Mouse (Mus musculus) forebrain, embryonic 16.5 days (tissue): ENCODE data around the gene Sorl1. TPM values are rescaled to one million over a fixed set of nuclear protein-coding genes. Genes with fewer than 3 reads are reported as not detected.
A peak's percentile ranks its signal among the peaks of the same experiment; 100 is the strongest.

Source experiments
- ATAC-seq: fragments of 200-750 bp; cut with Nextera tagmentation; 2 replicates; pipeline ENCODE4 v1.8.0; 2017; ENCODE audit warnings: mild to moderate bottlenecking, moderate library complexity
- H3K27ac ChIP-seq: fragments of 300-500 bp; sonication (generic); 2 replicates; pipeline ENCODE4 v1.5.1; 2014; ENCODE audit warnings: low read length, control low read depth
- H3K27me3 ChIP-seq: fragments of 300-500 bp; sonication (generic); replicated peaks from 2 replicates; pipeline ENCODE4 v1.6.1; 2014; ENCODE audit warnings: low read length; ENCODE audit not compliant: control insufficient read depth, insufficient read depth
- H3K36me3 ChIP-seq: fragments of 300-500 bp; sonication (generic); 2 replicates; pipeline ENCODE4 v1.6.1; 2014; ENCODE audit not compliant: control insufficient read depth, insufficient read depth
- H3K4me1 ChIP-seq: fragments of 300-500 bp; sonication (generic); replicated peaks from 2 replicates; pipeline ENCODE4 v1.6.1; 2014; ENCODE audit warnings: low read length; ENCODE audit not compliant: control insufficient read depth, insufficient read depth
- H3K4me2 ChIP-seq: fragments of 300-500 bp; sonication (generic); 2 replicates; pipeline ENCODE4 v1.6.1; 2014; ENCODE audit warnings: mild to moderate bottlenecking, low read length, control low read depth
- H3K4me3 ChIP-seq: fragments of 300-500 bp; sonication (generic); replicated peaks from 2 replicates; pipeline ENCODE4 v1.5.1; 2014; ENCODE audit warnings: mild to moderate bottlenecking, low read length, control low read depth
- H3K9ac ChIP-seq: fragments of 300-500 bp; sonication (generic); replicated peaks from 2 replicates; pipeline ENCODE4 v1.6.1; 2014; ENCODE audit warnings: low read depth, low read length, control low read depth
- H3K9me3 ChIP-seq: fragments of 300-500 bp; sonication (generic); 2 replicates; pipeline ENCODE4 v1.6.1; 2016; ENCODE audit warnings: low read length; ENCODE audit not compliant: control insufficient read depth
- WGBS: fragments of 180-500 bp; shearing (Covaris S2); extraction: QIAGEN DNeasy Blood & Tissue Kit; methylation state at CpG from one replicate; pipeline ENCODE4 v1.1.7; 2014; 5-methylcytosine and 5-hydroxymethylcytosine counted together
- polyA plus RNA-seq: library from polyadenylated mRNA; unstranded; fragments of >200 nt; fragmentation: Nextera tagmentation; extraction: Ambion mirVana; gene quantifications from 2 replicates; pipeline ENCODE4 v1.2.1, GENCODE M21; 2015

The Sorl1 gene
- polyA plus RNA-seq, 1 experiment from 2014 or later = 14.6 TPM

DNA sequence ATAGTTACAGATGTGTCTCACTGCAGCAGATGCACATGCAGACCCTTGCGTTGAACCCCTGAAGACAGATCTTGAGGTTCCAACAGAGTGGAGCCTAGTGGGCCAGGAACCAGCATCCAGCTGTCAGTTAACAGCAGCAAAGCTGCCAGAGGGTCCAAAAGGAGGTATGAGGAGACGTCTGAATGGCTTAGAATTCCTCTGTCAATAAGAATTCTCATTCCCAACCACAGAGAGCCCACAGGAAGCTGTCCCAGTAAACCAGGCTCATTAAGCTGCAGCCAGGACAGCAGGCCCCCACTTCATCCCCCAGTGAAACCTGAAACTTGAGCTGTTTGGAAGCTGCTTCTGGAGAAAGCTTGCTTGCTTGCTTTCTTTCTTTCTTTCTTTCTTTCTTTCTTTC is 200.0 kb downstream of the Sorl1 start:
- no peak overlapping the region for H3K4me2 ChIP-seq
- ATAC-seq = 0 out of 2 replicates have a peak, but pooled peaks have one; percentile 31
- peaks cover 7% of the 10 kb centered on the region for H3K4me1 ChIP-seq
- peak overlapping the region; percentile 11 for H3K27ac ChIP-seq
- H3K9ac ChIP-seq = no peak overlapping the region
- H3K36me3 ChIP-seq = no peaks in the 10 kb centered on the region
- WGBS = 39% methylated on average over 2 of the region's 2 CpGs
- no peak overlapping the region for H3K4me3 ChIP-seq
- no peaks in the 10 kb centered on the region for H3K9me3 ChIP-seq
- no peaks in the 10 kb centered on the region for H3K27me3 ChIP-seq

DNA sequence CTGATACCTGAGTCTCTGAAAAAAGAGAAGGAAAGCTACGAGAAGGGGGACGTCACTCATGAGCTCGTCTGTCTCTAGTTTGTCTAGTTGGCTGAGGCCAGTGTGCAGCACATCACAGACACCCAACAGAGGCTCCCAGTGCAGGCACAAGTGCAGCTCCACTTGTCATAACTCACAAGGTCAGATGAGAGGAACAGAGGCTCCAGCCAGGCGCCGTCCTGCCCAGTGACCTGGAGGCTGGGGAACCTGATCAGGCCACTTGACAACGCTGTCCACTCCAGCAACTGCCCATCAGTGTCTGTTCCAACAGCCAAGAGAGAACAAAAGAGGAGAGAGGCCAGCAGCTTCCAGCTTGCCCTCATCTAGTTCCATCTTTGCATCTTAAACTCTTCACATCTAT is 201.7 kb downstream of the Sorl1 start:
- 88% methylated on average over 6 of the region's 6 CpGs for WGBS
- no peak overlapping the region for H3K4me2 ChIP-seq
- no peaks in the 10 kb centered on the region for H3K36me3 ChIP-seq
- peaks cover 16% of the 10 kb centered on the region for H3K4me1 ChIP-seq
- H3K27me3 ChIP-seq = no peaks in the 10 kb centered on the region
- no peaks in the 10 kb centered on the region for H3K9me3 ChIP-seq
- ATAC-seq = no peak
- H3K4me3 ChIP-seq = no peak overlapping the region
- no peak overlapping the region for H3K9ac ChIP-seq
- no peak overlapping the region for H3K27ac ChIP-seq

DNA sequence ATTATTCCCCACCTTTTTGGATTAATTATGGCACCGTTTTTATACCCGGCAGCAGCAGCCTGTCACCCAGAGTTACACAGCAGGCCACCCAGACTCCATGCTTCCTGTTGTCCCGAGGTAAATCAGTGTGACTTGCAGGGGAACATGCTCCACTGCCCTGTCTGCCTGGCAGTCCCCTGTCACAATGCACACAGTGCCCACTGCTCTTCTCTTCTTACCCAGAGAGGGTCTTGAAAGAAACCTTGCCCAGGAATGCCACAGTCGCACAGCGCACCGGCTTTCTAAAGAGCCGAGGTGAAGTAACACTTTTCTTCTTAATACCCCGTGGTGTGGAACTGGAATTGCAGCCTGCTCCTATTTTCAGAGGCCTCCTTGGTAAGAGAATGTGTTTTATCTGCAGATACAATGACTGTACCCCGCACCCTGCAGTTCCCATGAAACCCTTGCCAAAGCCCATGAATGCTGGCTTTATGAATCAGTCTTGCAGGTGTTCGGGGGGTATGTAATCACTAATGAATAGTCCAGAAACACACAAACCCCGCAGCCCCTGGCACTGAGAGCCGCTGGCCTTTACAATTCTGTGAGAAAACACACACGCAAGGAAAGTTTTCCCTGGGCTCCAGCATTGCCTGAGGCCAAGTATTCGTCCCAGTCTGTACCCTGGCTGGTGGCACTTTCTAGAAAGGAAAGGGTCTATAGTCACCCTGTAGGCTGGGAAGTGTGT is 205.3 kb downstream of the Sorl1 start:
- H3K27me3 ChIP-seq = no peaks in the 10 kb centered on the region
- H3K4me2 ChIP-seq = no peak overlapping the region
- no peak overlapping the region for H3K9ac ChIP-seq
- H3K9me3 ChIP-seq = no peaks in the 10 kb centered on the region
- H3K4me1 ChIP-seq = peaks cover 30% of the 10 kb centered on the region
- 6% methylated on average over 14 of the region's 14 CpGs for WGBS
- peak; percentile 87 for ATAC-seq
- no peaks in the 10 kb centered on the region for H3K36me3 ChIP-seq
- peak overlapping the region; percentile 75 for H3K27ac ChIP-seq
- H3K4me3 ChIP-seq = no peak overlapping the region

DNA sequence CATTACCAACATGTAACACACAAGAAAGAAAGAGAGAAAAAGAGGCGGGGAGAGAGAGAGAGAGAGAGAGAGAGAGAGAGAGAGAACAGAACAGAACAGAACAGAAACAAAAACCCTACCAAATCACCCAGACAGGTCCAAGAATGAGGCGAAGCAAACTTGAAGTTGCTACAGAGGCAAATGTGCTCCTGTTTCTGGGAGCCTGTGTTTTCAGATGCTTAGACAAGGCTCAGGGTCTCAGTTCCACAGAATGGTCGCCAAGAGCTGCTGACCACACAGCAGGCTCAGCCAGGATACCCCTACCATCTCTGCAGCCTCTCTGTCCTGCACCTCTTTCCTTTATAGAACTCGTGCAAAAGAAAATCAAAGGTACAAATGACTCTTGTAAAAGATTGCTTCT is 205.9 kb downstream of the Sorl1 start:
- no peaks in the 10 kb centered on the region for H3K27me3 ChIP-seq
- H3K4me1 ChIP-seq = peaks cover 30% of the 10 kb centered on the region
- H3K27ac ChIP-seq = peak overlapping the region; percentile 75
- H3K36me3 ChIP-seq = no peaks in the 10 kb centered on the region
- H3K4me3 ChIP-seq = no peak overlapping the region
- H3K4me2 ChIP-seq = no peak overlapping the region
- 16% methylated on average over 4 of the region's 4 CpGs for WGBS
- no peaks in the 10 kb centered on the region for H3K9me3 ChIP-seq
- H3K9ac ChIP-seq = 0 out of 2 replicates have a peak overlapping the region, but pooled peaks have one; percentile 12
- peak; percentile 21 for ATAC-seq

DNA sequence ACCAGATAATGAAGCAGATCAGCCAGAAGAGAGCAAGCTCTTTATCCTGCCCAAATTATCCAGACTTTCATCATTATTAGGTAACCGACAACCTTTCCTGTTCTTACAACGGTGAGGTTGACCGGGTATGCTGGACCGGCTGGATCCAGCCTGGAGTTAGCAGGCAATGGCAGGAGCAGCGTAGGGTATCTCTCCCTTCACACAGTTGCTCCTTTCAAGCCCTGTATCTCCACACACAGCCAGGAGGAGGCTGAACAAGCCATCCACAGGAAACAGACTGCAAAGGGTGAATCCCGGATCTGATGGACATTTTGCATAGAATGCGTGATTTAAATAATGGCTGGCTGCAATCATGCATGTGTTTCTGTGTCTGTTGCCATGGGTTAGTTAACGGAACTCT is 208.5 kb downstream of the Sorl1 start:
- WGBS = 37% methylated on average over 8 of the region's 8 CpGs
- Histone ChIP-seq H3K36me3 (no peaks in the 10 kb centered on the region), H3K4me3 (no peak overlapping the region), H3K4me2 (no peak overlapping the region), H3K27ac (peak overlapping the region; percentile 16), H3K9ac (no peak overlapping the region), H3K9me3 (no peaks in the 10 kb centered on the region), H3K4me1 (peaks cover 30% of the 10 kb centered on the region), H3K27me3 (no peaks in the 10 kb centered on the region)
- no peak for ATAC-seq

Other genes with a start within 250 kb of the Sorl1 start
- 76.8 and 79.8 TPM in 2 replicates for gene Sc5d, start 140.0 kb upstream of the Sorl1 start, polyA plus RNA-seq